Mouse (Mus musculus): Measurements from ENCODE around the gene Amn1.

DNA sequence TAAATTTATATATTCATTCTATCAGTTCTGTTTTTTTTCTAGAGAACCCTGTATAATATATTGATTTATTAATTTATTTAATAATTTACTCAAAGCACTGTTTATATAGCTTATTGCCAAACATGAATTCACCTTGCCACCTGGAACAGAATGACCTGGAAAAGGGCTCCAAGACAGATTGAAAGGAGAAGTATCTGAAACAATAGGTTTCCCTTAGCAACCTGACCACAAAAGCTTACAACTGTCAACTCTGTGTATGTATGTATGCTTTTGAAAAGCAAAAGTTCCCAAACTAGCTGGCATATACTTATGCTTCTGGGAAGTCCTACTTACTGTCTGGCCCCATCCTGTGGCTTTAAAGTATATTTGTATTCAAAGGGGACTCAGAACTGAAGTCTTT, 32.8 kb upstream of the Amn1 start:
- TF ChIP-seq CTCF (IDR thresholded peaks at IDR 0.05; ENCODE audit: borderline replicate concordance, control insufficient read depth, extremely low read depth, insufficient read depth, low read length, poor library complexity) (no peak), POLR2A (IDR thresholded peaks at IDR 0.05; ENCODE audit: control insufficient read depth, extremely low read depth, insufficient read depth, low read length, poor library complexity) (no peak)
